Mouse (Mus musculus) G1E (cell line): ENCODE measurements at regions not wholly inside any gene's neighbourhood (a gene's known extent, or its start where the extent isn't known, plus 50 kb on each side); places are given as distances from the start of the nearest gene placed in this dataset.

Experiments
- CTCF ChIP-seq: IDR thresholded peaks from 2 replicates; pipeline ENCODE4 v1.5.1; 2012; ENCODE audit warnings: low read depth, low read length, inconsistent platforms, mixed read lengths
- GATA1 ChIP-seq: IDR thresholded peaks from 2 replicates; pipeline ENCODE4 v1.6.1; 2012; ENCODE audit warnings: borderline replicate concordance, low read length, inconsistent platforms, mixed read lengths

DNA sequence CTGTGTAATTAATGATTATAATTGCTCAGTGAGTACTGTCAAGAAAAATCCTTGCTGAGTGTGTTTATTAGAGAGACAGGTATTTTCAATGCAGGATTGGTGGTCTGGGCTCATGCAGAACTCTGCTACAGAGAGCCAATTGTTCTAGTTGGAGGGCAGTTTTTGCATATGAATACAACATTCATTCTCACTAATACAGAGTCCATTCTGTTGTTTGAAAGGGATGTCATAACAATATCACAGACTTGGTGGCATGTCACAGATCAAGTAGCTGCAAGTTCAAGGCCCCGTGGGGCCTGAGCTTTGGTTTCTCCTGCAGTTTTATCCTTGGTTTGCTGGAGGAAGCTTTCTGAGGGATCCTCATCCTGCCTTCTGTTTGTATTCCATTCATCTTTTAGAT, 207.8 kb downstream of the Stk31 start:
- TF ChIP-seq GATA1 (no peak), CTCF (no peak)
